Mouse (Mus musculus) monocyte, adult 59 days (primary cell): ENCODE measurements around the gene Esp1. TPM values are rescaled to one million over a fixed set of nuclear protein-coding genes. Genes with fewer than 3 reads are reported as not detected.

Experiments
- total RNA-seq, 2 experiments: library from RNA; stranded (reverse); gene quantifications; one replicate each; pipeline ENCODE4 v1.2.4; 2023

Gene Esp1
- total RNA-seq = not detected

DNA sequence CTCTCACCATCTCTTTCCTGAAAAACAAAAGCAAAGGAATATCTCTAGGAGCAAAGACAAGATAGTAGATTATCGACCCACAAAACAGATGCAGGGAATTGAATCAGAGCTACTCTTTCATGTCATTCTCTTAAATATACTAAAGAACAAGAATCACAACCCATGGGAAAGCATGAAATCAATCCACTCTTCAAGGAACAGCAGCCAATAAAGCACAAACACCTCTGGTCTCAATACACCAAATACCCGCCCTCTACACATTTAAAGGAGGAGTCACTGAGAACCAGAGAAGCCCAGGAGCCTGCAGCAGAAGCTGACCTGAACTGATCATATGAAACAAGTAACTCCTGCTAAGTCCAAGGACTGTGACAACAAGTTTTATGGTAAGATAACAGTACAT lies at the start of gene Esp1:
Esp1 (plus strand) TSS at position 301 of the 400 bp plus-strand sequence.

Other genes starting within 250 kb of the Esp1 start
- not detected for gene Esp8, start 207.1 kb upstream of the Esp1 start, total RNA-seq
- gene Esp6, start 165.6 kb upstream of the Esp1 start, total RNA-seq = not detected
- not detected for gene Esp4, start 128.5 kb upstream of the Esp1 start, total RNA-seq
- gene Esp3, start 95.0 kb upstream of the Esp1 start, total RNA-seq = not detected
- not detected for gene Crisp2, start 79.9 kb downstream of the Esp1 start, total RNA-seq
- gene Rhag, start 84.0 kb downstream of the Esp1 start, total RNA-seq = not detected
- 1 to 10 TPM; 2.2 to 3.2 TPM for gene 9130008F23Rik, start 153.4 kb downstream of the Esp1 start, total RNA-seq
- gene Glyatl3, start 187.2 kb downstream of the Esp1 start, total RNA-seq = not detected
- gene Mut, start 207.6 kb downstream of the Esp1 start, total RNA-seq = 10 to 100 TPM; 12.5 to 16.9 TPM
- 10 to 100 TPM in 1 of 2 experiments, 1 to 10 TPM in 1; 8.6 to 11.7 TPM for gene Cenpq, start 207.9 kb downstream of the Esp1 start, total RNA-seq